Mouse (Mus musculus) cerebellum, postnatal 36 days (tissue): Measurements from ENCODE around the gene Tjp3.

Experiments
- DNase-seq, 2 experiments: peaks; one replicate each; pipeline ENCODE4 v3.0.0; 2021 to 2022; ENCODE audit warnings: mixed read lengths in 2 of 2

The Tjp3 gene

GRCm38 (mm10) chr10:81291511-81292104, at the start of gene Tjp3:
Tjp3 (minus strand) TSS chr10:81291581.
- no peak for DNase-seq

DNA sequence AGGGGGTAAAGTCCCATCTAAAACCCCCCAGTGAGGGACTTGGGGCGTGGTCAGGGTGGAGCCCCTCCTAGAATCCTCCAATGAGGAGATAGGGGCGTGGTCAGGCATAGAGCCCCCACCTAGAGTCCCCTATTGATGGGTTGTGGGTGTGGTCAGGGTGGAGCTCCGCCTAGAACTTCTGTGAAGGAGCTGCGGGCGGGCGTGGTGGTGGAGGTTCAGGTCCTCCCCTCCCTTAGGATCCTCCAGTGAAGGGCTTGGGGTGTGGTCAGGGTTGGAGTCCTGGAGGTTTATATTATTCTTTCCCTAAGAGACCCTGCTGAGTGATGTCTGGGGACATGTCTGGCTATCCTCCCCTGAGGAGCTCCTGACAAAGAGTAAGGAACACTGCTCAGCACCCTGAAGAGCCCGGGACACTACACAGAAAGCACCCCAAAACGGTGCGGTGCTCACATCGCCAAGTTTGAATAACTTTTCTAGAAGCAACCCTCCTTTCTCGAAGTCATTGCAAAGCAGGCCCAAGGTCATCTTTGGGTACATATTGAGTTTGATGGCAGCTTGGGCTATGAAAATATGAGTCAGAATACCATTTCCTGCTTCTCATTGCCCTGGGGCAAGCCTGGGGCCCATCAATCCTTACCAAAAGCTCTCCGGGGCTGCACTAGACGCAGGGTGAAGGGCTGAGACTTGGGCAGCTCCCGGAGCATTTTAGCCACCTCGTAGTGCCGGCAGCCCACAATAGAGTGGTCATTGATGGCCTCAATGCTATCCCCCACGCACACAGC, 49.4 kb upstream of the Tjp3 start:
- DNase-seq = no peak

- DNase-seq = no peak
These were observed 45.2 kb upstream of the Tjp3 start for GRCm38 (mm10) chr10:81336558-81336957.

- no peak for DNase-seq
These were observed 44.3 kb upstream of the Tjp3 start for GRCm38 (mm10) chr10:81335393-81336340.

DNA sequence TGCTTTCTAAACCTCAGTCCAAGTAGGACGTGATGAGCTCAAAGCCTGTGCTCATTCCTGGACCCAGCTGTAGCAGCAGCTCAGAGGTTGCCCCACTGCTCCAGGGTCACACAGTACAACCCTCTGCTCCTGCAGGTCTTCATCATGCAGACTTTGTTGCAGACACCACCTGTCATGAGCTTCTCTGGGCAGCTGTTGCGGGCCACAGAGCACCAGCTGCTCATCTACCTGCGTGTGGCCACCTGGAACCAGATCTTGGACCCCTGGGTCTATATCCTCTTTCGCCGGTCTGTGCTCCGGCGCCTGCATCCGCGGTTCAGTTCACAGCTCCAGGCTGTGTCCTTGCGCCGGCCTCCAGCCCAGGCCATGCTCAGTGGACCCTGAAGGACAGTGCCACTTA, 42.9 kb upstream of the Tjp3 start:
- no peak for DNase-seq

DNA sequence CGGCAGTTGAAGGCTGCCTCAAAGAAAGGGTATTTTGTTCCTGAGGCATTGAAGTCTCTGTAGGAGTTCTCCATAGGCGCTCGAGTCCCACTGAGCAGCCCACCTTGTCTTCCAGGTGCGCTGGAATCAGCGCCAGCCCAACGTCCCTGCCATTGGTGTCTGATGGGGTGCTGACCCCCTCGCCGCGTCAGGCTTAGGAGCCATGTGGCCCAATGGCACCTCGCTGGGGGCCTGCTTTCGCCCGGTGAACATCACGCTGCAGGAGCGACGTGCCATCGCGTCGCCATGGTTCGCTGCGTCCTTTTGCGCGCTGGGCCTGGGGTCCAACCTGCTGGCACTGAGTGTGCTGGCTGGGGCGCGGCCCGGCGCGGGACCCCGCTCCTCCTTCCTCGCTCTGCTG, 40.9 kb upstream of the Tjp3 start:
- DNase-seq = no peak

DNA sequence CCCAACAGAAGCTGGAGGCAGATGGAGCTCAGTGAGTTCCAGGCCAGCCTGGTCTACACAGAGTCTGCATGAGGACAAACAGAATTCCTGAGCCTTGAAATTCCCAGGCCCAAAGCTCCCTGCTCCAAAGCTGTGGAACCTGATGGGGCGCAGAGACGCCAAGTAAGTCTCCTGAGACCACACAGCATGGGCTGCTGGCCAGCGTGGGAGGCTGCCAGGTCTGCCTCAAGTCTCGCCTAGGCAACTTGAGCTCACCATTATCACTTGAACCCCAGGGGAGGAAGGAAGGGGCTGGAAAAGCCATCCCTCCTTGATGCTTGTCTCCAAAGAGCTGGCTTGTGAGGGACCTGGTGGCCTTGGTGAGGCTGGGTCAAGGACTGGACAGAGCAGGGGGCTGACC, 38.6 kb upstream of the Tjp3 start:
- no peak for DNase-seq

GRCm38 (mm10) chr10:81329194-81329975, 38.0 kb upstream of the Tjp3 start:
- DNase-seq = no peak

DNA sequence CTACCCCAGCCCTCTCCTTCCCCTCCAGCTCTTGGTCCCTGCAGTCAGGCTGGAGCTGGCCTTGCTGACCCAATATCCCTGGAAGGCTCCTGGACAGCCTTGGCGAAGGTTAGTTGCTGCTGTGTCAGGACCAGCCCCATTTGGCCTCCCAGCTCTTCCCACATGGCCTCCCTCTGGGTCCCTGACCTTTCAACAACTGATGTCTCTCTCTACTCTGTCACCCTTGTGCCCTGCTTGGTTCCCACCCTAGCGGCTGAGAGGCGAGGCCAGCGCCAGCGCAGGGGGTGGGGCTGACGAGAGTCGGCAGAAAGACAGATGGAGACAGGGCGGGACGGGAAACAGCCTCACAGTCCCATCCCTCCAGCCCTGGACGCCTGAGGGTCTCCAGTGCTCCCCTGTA, 37.0 kb upstream of the Tjp3 start, which contains the start of gene Tbxa2r:
Gene Tbxa2r (plus strand): TSS at position 346 of the 400 bp plus-strand sequence.
- no peak for DNase-seq

GRCm38 (mm10) chr10:81327959-81328358, 36.6 kb upstream of the Tjp3 start:
- DNase-seq = no peak

DNA sequence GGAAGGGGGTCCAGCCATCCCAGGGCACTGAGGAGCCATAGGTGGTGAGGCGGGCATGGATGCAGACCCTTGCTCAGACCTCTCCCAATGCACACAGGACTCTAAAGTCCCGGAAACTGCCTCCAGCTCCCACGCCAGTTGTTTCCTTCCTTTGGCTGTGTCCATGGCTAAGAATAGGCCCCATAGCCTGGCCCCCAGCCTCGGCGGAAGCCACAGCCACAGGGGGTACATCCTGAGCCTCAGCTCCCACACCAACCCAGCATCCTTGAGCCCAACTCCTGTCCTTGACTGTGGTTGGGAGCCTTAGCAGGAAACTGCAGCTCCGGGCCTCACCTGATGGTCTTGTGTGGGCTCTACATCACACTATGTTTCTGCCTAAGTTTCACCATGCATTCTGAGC, 35.5 kb upstream of the Tjp3 start:
- no peak for DNase-seq

- DNase-seq = no peak
These were observed 34.4 kb upstream of the Tjp3 start for GRCm38 (mm10) chr10:81325781-81326180.

- no peak for DNase-seq
These were observed 33.8 kb upstream of the Tjp3 start for GRCm38 (mm10) chr10:81325176-81325575.

DNA sequence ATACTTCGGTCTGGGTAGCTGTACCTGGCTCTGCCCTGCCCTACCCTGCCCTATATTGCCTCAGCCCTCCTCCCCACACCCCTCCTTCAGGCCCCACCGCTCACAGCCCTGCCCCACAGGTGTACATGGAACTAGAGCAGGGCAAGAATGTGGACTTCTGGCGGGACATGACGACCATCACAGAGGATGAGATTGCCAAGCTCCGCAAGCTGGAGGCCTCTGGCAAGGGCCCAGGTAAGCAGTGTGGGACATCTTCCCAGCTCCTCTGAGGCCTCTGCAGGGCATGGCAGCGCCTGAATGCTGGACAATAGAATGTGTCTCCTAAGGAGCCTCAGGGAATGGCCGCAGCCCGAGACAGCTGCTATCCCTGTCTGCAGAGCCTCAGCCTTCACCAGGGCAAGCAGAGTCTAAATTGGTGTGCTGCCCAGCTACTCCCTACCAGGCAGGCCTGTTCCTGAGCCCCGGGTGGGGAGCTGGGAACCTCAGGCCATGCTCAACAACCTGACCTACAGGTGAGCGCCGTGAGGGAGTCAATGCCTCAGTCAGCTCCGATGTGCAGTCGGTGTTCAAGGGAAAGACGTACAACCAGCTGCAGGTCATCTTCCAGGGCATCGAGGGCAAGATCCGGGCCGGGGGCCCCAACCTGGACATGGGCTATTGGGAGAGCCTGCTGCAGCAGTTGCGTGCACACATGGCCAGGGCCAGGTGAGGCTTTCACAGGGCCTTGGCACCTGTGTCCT, 32.6 kb upstream of the Tjp3 start:
- DNase-seq = no peak

DNA sequence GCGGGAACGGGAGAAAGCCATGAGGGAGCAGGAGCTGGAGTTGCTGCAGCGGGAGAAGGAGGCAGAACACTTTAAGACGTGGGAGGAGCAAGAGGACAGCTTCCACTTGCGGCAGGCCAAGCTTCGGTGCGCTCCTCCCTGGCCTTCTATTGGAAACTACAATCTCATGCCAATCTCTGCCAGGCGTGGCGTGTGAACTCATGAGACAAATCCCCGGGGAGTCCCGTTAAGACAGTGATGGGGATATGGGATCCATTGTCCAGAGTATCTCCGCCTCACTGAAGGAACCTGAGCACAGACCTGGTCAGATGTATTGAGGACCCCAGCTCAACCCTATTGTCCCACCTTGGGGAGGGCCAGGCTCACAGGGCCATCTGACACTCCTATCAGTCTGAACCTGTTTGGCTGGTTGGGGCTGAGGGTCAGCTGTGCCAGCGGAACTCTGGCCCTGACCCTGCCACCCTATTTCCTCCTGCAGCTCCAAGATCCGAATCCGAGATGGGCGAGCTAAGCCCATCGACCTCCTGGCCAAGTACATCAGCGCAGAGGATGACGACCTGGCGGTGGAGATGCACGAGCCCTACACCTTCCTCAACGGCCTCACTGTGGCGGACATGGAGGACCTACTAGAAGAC, 31.9 kb upstream of the Tjp3 start:
- DNase-seq = no peak

GRCm38 (mm10) chr10:81322444-81322843, 31.1 kb upstream of the Tjp3 start:
- DNase-seq = no peak

DNA sequence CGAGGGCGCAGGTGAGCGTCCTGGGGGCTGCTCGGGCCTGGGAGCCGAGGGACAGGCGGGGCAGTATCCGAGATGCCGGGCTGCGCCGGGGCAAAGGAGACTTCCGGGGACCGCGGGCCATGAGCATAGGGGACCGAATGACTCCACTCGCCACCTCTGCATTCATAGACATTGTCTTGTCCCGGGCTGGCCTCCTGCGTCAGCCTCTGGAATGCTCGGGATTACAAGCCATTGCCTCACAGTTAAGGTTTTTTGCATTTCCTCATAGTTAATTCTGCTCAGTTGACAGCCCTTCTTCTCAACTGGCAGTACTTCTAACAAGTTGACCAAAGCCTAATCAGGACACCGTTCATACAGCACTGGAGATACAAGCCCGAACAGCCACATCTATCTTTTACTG, 30.1 kb upstream of the Tjp3 start:
- no peak for DNase-seq

DNA sequence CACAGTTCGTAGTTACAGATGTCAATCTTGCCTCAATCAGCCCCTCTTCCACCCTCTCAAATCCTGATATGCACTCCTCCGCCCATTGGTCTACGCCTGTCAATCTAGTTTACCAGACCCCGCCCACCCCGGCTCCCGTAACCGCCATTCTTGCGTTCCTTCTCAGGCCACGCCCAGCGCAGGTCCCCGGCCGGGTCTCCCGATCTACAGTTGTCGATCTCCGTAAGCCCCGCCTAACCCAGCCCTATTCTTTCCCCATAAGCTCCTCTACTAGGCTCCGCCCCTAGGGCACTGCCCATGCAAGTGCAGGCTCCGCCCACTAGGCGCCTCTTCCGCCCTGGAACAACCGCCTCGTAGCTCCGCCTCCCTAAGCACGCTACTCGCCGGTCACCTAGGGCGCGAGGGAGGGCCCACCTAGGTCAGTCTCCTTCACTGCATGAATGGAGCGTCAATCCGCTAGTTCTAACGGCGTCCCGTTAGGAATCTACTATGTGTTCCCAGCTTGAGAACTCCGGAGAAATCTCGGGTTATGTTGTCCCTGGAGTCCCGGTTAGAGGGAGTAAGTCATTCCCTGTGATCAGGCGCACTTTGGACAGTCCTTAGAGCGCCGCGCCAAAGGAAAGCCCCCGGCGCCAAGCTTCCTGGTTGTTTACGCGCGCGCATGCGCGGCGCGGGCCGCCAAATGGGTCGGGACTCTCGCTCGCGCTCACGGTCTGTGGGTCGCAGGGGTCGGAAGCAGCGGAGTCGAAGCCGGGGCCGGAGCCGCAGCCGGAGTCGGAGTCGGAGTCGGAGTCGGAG, 29.4 kb upstream of the Tjp3 start, which contains the start of gene Cactin:
Gene Cactin (plus strand): TSS at position 554 of the 798 bp plus-strand sequence.
- DNase-seq = peak; percentile 96 to 97

- DNase-seq = no peak
These were observed 28.6 kb upstream of the Tjp3 start for GRCm38 (mm10) chr10:81319741-81320549.
